Mouse (Mus musculus) spleen, adult 18-20 months (tissue): Measurements from ENCODE around the gene Efna4.

ENCODE experiments used
- DNase-seq, 2 experiments: peaks; one replicate each; pipeline ENCODE4 v3.0.0; 2022; ENCODE audit warnings: mixed read lengths in 2 of 2

Gene Efna4

GRCm38 (mm10) chr3:89305105-89305504 lies 32.7 kb downstream of the Efna4 start:
- no peak for DNase-seq

DNA sequence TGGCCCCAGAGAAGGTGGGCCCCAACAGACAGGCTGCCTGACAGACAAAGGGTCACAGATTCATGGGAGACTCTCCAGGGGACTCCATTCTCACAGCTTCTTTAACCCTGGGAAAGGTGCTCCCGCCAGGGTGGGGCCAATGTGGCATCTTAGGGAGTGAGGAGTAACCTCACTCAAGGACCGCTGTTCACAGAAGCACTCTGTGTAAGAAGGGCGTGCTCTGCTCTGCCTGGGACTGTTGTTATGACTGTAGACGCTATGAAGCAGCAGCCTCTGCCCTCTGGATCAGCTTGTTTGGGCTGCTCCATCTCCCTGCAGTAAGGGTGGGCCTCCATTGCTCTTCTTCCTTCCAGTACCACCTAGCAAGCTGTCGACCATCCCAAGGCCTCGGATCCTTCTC lies 33.4 kb downstream of the Efna4 start:
- no peak for DNase-seq

- no peak for DNase-seq
Observed at GRCm38 (mm10) chr3:89300514-89300913, 37.3 kb downstream of the Efna4 start.

- DNase-seq = no peak
Observed at GRCm38 (mm10) chr3:89300071-89300470, 37.8 kb downstream of the Efna4 start.

DNA sequence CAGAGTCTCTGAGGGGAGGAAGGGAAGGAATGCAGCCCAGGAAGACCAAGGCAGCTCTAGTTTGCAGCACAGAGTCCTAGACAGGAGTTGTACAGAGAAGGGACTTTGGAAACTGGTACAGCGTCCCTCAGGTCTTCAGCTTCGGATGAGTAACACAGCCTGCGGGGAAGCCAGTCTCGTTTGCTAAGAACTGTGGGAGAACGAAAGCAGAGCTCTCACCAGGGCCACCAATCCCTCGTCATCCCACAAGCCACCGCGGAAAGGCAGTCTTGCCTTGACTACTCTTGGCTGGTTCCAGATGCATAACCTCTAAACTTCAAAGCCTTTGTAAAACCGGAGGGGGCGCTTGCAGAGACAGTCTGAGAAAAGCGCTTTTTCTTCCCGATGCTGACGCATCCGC lies 38.3 kb downstream of the Efna4 start:
- DNase-seq = no peak

DNA sequence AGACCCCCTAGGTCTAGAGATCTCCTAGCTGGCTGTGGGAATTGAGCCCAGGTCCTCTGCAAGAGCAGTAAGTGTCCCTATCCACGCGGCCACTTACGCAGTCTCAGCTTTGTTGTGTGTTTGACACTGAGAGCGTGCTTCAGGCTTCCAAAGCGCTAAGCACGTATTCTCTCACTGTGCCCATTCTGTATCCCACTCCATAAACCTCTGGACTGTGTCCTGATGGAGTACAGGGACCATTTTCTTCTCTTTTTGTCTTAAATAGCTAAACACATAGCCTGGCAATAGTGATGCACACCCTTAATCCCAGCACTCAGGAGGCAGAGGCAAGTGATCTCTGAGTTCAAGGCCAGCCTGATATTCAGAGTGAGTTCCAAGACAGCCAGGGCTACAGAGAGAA lies 38.9 kb downstream of the Efna4 start:
- DNase-seq = no peak

GRCm38 (mm10) chr3:89296761-89297396 lies 40.9 kb downstream of the Efna4 start:
- DNase-seq = no peak

DNA sequence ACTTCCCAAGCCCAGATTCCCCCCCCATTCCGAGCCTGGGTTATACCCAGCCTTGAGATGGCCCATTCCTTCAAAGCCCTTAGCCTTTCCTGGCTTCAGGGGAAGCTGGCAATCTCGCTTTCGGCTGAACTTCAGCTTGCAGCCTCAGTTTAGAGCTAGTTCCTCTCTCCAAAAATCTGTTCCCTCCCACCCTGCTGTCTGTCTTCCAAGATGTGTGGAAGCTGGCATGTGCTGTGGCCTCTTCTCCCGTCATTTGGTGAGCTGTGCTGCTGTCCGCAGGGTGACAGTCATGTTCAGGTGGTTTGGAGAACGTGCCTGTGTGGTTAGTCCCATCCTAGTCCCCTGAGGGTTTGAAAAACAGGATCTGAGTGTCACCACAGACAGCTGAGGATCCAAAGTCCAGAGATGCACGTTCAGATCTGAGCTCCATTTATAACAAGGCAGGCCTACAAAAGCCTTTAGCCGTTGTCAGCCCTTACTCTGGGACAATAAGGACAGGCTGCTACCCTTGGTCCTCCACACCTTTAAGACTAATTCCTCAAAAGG lies 42.1 kb downstream of the Efna4 start:
- no peak for DNase-seq

DNA sequence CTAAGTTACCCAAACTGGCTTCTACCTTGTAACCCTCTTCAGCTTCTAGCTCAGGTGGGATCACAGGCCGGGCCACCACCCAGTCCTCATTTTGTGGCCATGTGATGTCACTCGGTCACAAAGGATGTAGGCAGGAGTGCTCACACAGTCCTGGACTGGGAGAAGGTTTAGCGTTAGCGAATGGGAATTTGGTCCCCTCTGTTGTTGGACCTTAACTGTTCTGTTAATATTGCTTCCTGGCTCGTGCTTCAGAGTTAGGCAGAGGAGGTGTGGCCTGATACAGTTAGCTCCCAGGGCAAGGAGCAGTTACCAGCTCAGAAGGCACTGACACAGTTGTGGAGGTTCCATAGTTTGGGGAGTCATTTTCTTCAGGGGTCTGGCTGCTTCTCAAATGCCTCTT lies 43.6 kb downstream of the Efna4 start:
- no peak for DNase-seq

DNA sequence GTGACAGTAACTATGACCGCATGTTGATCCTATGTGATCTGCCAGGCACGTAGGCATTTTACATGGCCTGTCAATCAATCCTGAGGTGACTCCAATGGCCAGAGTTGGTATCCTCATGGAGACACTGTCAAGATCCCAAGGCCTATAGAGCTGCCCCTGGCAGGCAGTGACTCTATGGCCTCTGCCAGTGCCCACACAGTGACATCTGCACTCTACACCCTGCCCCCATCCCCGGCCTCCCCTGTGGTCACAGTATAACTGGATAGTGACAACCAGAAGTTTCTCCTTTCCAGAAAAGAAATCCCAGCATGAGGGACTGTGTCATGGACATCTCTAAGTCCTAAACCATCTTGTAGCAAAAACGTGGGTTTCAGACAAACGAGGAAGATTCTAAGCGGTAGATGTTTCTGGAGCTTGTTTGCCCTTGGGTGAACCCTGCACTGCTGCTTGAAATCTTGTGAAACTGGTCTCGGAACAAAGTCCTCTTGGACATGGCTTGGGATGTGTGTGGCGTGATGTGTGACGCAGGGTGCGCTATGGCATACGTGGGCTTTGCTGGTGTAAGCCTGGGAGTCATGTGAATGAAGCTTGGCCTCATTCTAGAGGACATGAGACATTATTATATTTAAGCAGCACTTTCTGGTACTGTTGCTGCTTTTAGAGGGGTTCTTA lies 44.4 kb downstream of the Efna4 start:
- DNase-seq = no peak

DNA sequence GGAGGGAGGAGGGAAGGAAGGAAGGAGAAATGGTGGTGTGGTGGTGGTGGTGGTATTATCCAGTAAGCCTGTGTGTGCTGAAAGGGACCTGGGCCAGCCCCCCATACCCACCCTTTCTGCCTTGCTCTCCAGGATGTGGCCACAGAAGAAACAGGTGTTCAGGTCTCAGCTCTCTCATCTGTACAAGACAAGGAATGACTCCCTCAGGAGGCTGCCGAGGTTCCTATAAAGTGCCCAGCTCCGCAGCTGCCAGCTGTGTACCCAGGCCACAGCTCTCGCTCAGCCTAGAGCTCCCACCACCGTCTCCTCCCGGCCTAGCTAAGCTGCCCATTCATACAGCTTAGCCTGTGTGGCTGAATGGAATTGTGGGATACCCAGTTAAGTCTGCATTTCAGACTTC lies 45.5 kb downstream of the Efna4 start:
- DNase-seq = no peak

- no peak for DNase-seq
Observed at GRCm38 (mm10) chr3:89291874-89292273, 46.0 kb downstream of the Efna4 start.

DNA sequence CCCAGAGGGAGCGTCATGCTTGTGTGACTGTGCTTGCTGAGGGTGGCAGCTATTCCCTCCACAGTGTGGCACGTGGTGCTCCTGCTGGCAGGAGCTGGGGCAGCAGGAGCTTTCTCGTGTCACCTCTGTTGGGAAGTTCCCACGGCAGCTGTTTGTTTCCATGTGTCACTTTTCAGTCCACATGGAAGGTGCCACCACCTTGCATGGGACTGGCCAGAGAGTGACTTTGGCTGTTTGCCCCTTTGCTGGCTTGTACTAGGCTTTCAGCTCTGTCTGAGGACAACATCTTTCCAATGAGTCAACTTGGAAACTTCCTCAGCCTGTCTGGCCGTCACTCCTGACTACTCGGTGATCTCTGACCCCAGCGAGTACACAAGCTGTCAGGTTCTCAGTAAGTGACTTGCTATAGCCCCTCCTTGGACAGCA lies 49.3 kb downstream of the Efna4 start:
- DNase-seq = no peak

DNA sequence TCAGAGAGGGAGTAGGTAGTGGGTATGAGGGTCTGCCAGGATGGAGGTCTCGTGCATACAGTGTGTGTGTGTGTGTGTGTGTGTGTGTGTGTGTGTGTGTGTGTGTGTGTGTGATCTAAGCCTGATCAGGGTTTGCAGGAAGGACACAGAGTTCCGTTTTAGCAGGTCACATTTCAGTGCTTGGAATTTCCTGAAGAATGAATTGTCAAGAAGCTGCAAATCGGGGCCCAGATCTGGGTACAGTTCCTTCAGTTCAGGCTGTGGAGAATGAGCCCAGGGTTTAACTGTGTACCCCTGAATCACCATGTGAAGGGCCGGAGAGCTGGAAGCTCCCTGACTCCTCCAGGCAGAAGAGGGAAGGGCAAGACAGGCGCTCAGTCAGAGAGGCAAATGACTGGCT lies 50.5 kb downstream of the Efna4 start:
- DNase-seq = no peak

- no peak for DNase-seq
Observed at GRCm38 (mm10) chr3:89285526-89285925, 52.3 kb downstream of the Efna4 start.

- DNase-seq = no peak
Observed at GRCm38 (mm10) chr3:89284261-89284660, 53.6 kb downstream of the Efna4 start.
